Mouse (Mus musculus) fat pad, adult 2 months (tissue): ENCODE results near the gene Mad2l1bp.

Source experiments
- DNase-seq: peaks from one replicate; pipeline ENCODE4 v3.0.0-alpha.2; 2011; ENCODE audit warnings: low read depth, low spot score; ENCODE audit errors: extremely low read depth

Mad2l1bp gene

GRCm38 (mm10) chr17:46156680-46157079 lies 3.3 kb upstream of the Mad2l1bp start:
- no peak for DNase-seq

GRCm38 (mm10) chr17:46154336-46154735 lies 983 bp upstream of the Mad2l1bp start:
- no peak for DNase-seq

- no peak for DNase-seq
These were observed 9.6 kb downstream of the Mad2l1bp start, which contains the start of gene Rsph9 for GRCm38 (mm10) chr17:46143578-46144423. TSS of gene Rsph9 (minus strand) at chr17:46144216.

- no peak for DNase-seq
These were observed 13.5 kb downstream of the Mad2l1bp start for GRCm38 (mm10) chr17:46139872-46140271.

- no peak for DNase-seq
These were observed 14.7 kb downstream of the Mad2l1bp start for GRCm38 (mm10) chr17:46138563-46139236.

GRCm38 (mm10) chr17:46132862-46133261 lies 20.5 kb downstream of the Mad2l1bp start:
- DNase-seq: no peak

- no peak for DNase-seq
These were observed 21.2 kb downstream of the Mad2l1bp start for GRCm38 (mm10) chr17:46132058-46132718.

GRCm38 (mm10) chr17:46129741-46130498 lies 23.4 kb downstream of the Mad2l1bp start:
- DNase-seq: no peak

GRCm38 (mm10) chr17:46127814-46128493 lies 25.4 kb downstream of the Mad2l1bp start:
- no peak for DNase-seq

- DNase-seq: no peak
These were observed 26.7 kb downstream of the Mad2l1bp start for GRCm38 (mm10) chr17:46126608-46127007.

- DNase-seq: no peak
These were observed 29.2 kb downstream of the Mad2l1bp start for GRCm38 (mm10) chr17:46123953-46124700.

GRCm38 (mm10) chr17:46123285-46123684 lies 30.1 kb downstream of the Mad2l1bp start:
- no peak for DNase-seq

- DNase-seq: no peak
These were observed 30.6 kb downstream of the Mad2l1bp start for GRCm38 (mm10) chr17:46122791-46123190.

- DNase-seq: no peak
These were observed 33.7 kb downstream of the Mad2l1bp start for GRCm38 (mm10) chr17:46119641-46120040.

GRCm38 (mm10) chr17:46118423-46118850 lies 34.9 kb downstream of the Mad2l1bp start:
- DNase-seq: no peak

- DNase-seq: no peak
These were observed 35.5 kb downstream of the Mad2l1bp start for GRCm38 (mm10) chr17:46117623-46118422.

GRCm38 (mm10) chr17:46116881-46117280 lies 36.5 kb downstream of the Mad2l1bp start:
- no peak for DNase-seq

GRCm38 (mm10) chr17:46116138-46116537 lies 37.2 kb downstream of the Mad2l1bp start:
- no peak for DNase-seq

GRCm38 (mm10) chr17:46115489-46115888 lies 37.9 kb downstream of the Mad2l1bp start:
- no peak for DNase-seq
